Mouse (Mus musculus): ENCODE results near the gene Prkra.

- no peak for TF ChIP-seq GATA1 (IDR thresholded peaks at IDR 0.05; ENCODE audit: low read length)
- TF ChIP-seq TAL1 (IDR thresholded peaks at IDR 0.05; ENCODE audit: low read length): no peak
Observed at GRCm38 (mm10) chr2:76686986-76687385, 39.2 kb upstream of the Prkra start.
